ENCODE assay signal across 8 mouse cellular contexts in genomic region chr7:19290969-19291596, GRCm38 (mm10). TPM values are rescaled to one million over a fixed set of nuclear protein-coding genes. Genes with fewer than 3 reads are reported as not detected.
A peak's percentile ranks its signal among the peaks of the same experiment; 100 is the strongest.
DNase-seq lines count a peak whose midpoint lies in the region; ATAC-seq and TF ChIP-seq lines count a peak whose summit lies in the region.

No protein-coding gene starts in this region.

- H3K4me2 ChIP-seq in forebrain, embryonic 15.5 days (replicated peaks), result peak overlapping the region; percentile 38
- peak overlapping the region; percentile 48 for H3K4me2 ChIP-seq in hindbrain, embryonic 13.5 days
- H3K4me2 ChIP-seq in lung, embryonic 14.5 days, result peak overlapping the region; percentile 61
- peak overlapping the region; percentile 63 for H3K4me2 ChIP-seq in stomach, embryonic 14.5 days (replicated peaks; ENCODE audit: low read depth, low read length)

- H3K4me3 ChIP-seq in spleen, adult 2 months (ENCODE audit: extremely low read depth, insufficient read depth, insufficient read length), result peak overlapping the region; percentile 6; the same call in 1 of the 2 replicates
- H3K4me3 ChIP-seq in forebrain, embryonic 15.5 days, result peak overlapping the region; percentile 20
- H3K4me3 ChIP-seq in hindbrain, embryonic 13.5 days, result peak overlapping the region; percentile 23
- H3K4me3 ChIP-seq in lung, embryonic 14.5 days (ENCODE audit: low read depth, low read length), result peak overlapping the region; percentile 38
- H3K4me3 ChIP-seq in stomach, embryonic 14.5 days (ENCODE audit: low read depth, low read length), result peak overlapping the region; percentile 33

- no peaks in the 10 kb centered on the region for H3K4me1 ChIP-seq in spleen, adult 2 months (ENCODE audit: control insufficient read depth, insufficient read depth, insufficient read length)
- peaks cover 21% of the 10 kb centered on the region for H3K4me1 ChIP-seq in forebrain, embryonic 15.5 days
- H3K4me1 ChIP-seq in hindbrain, embryonic 13.5 days (replicated peaks), result peaks cover 23% of the 10 kb centered on the region
- 0 out of 2 replicates have a peak, but pooled peaks cover 5% of the 10 kb centered on the region for H3K4me1 ChIP-seq in lung, embryonic 14.5 days (ENCODE audit: insufficient read depth)
- peaks cover 5% of the 10 kb centered on the region for H3K4me1 ChIP-seq in stomach, embryonic 14.5 days (ENCODE audit: control insufficient read depth, insufficient read depth, low read length)

- no peak for TF ChIP-seq CTCF in spleen, adult 2 months (IDR thresholded peaks at IDR 0.05; ENCODE audit: extremely low read depth, insufficient read depth, insufficient read length, insufficient replicate concordance)
- TF ChIP-seq CTCF in lung, embryonic 14.5 days (IDR thresholded peaks at IDR 0.05; ENCODE audit: low read depth), result no peak

- no peaks in the 10 kb centered on the region for H3K36me3 ChIP-seq in spleen, adult 2 months (ENCODE audit: control insufficient read depth, insufficient read depth, low read length)
- peaks cover 56% of the 10 kb centered on the region for H3K36me3 ChIP-seq in forebrain, embryonic 15.5 days
- H3K36me3 ChIP-seq in hindbrain, embryonic 13.5 days, result peaks cover 65% of the 10 kb centered on the region
- H3K36me3 ChIP-seq in lung, embryonic 14.5 days (ENCODE audit: insufficient read depth), result no peaks in the 10 kb centered on the region
- no peaks in the 10 kb centered on the region for H3K36me3 ChIP-seq in stomach, embryonic 14.5 days (ENCODE audit: control insufficient read depth, insufficient read depth, low read length)

- no peaks in the 10 kb centered on the region for H3K9me3 ChIP-seq in forebrain, embryonic 15.5 days
- no peaks in the 10 kb centered on the region for H3K9me3 ChIP-seq in hindbrain, embryonic 13.5 days
- H3K9me3 ChIP-seq in lung, embryonic 14.5 days (ENCODE audit: low read depth, low read length), result no peaks in the 10 kb centered on the region
- no peaks in the 10 kb centered on the region for H3K9me3 ChIP-seq in stomach, embryonic 14.5 days (ENCODE audit: control insufficient read depth, low read depth, low read length)

- 15% methylated on average over 20 of the region's 20 CpGs for WGBS in spleen, adult 2 months
- WGBS in forebrain, embryonic 15.5 days, result 3% methylated on average over 20 of the region's 20 CpGs
- WGBS in hindbrain, embryonic 13.5 days, result 4% methylated on average over 20 of the region's 20 CpGs
- under 1% methylated on average over 19 of the region's 20 CpGs for WGBS in lung, embryonic 14.5 days
- 0% methylated on average over 20 of the region's 20 CpGs for WGBS in stomach, embryonic 14.5 days

- ATAC-seq in forebrain, embryonic 15.5 days (replicated peaks), result peak; percentile 21; the same call in 1 of the 2 replicates
- peak; percentile 30; the same call in 1 of the 2 replicates for ATAC-seq in hindbrain, embryonic 13.5 days (ENCODE audit: low FRiP score)
- ATAC-seq in lung, embryonic 14.5 days (ENCODE audit: insufficient read depth), result peak; percentile 39
- ATAC-seq in stomach, embryonic 14.5 days (ENCODE audit: insufficient number of reproducible peaks, insufficient read depth, low FRiP score, low read depth), result no peak

- peak overlapping the region; percentile 27; the same call in 1 of the 2 replicates for H3K27ac ChIP-seq in spleen, adult 2 months (ENCODE audit: insufficient read depth, low read length)
- H3K27ac ChIP-seq in forebrain, embryonic 15.5 days (replicated peaks), result peak overlapping the region; percentile 59
- H3K27ac ChIP-seq in hindbrain, embryonic 13.5 days, result peak overlapping the region; percentile 55; the same call in 1 of the 2 replicates
- peak overlapping the region; percentile 10; the same call in 1 of the 2 replicates for H3K27ac ChIP-seq in lung, embryonic 14.5 days (ENCODE audit: low read depth)
- H3K27ac ChIP-seq in stomach, embryonic 14.5 days (ENCODE audit: low read length), result peak overlapping the region; percentile 18; the same call in 1 of the 2 replicates

- peaks cover 6% of the 10 kb centered on the region; the same call in 1 of the 2 replicates for H3K27me3 ChIP-seq in spleen, adult 2 months (ENCODE audit: control insufficient read depth, insufficient read depth, low read length)
- no peaks in the 10 kb centered on the region for H3K27me3 ChIP-seq in forebrain, embryonic 15.5 days
- H3K27me3 ChIP-seq in hindbrain, embryonic 13.5 days, result no peaks in the 10 kb centered on the region
- H3K27me3 ChIP-seq in lung, embryonic 14.5 days (ENCODE audit: insufficient read depth, low read length), result no peaks in the 10 kb centered on the region
- H3K27me3 ChIP-seq in stomach, embryonic 14.5 days (ENCODE audit: control insufficient read depth, insufficient read depth, low read length), result no peaks in the 10 kb centered on the region

- H3K9ac ChIP-seq in forebrain, embryonic 15.5 days (replicated peaks), result peak overlapping the region; percentile 19; the same call in 1 of the 2 replicates
- peak overlapping the region; percentile 58 for H3K9ac ChIP-seq in hindbrain, embryonic 13.5 days
- H3K9ac ChIP-seq in lung, embryonic 14.5 days, result peak overlapping the region; percentile 41
- H3K9ac ChIP-seq in stomach, embryonic 14.5 days (replicated peaks; ENCODE audit: low read depth, low read length), result no peak overlapping the region

- TF ChIP-seq POLR2A in spleen, adult 2 months (IDR thresholded peaks at IDR 0.05; ENCODE audit: low read depth, low read length), result no peak

- no peak for DNase-seq in spleen, adult 2 months (ENCODE audit: low read depth in 1 of 2, low spot score in 2 of 2)
- no peak for DNase-seq in spleen, postnatal 36 days (ENCODE audit: low spot score in 2 of 2)
- DNase-seq in lung, embryonic 14.5 days, result peak; percentile 69
- no peak for DNase-seq in urinary bladder, postnatal 10 days (ENCODE audit: low spot score)
- no peak for DNase-seq in urinary bladder, adult 2 months (ENCODE audit: low spot score)

RNA-seq across cellular contexts. Expression of gene Rtn2, which starts 8.7 kb away (rescaled TPM):
- 7.7 and 9.1 TPM in 2 replicates for polyA plus RNA-seq in spleen, adult 2 months (2012; rRNA removed)
- 123 and 127 TPM in 2 replicates for polyA plus RNA-seq in forebrain, embryonic 15.5 days (2015; fragmentation: Nextera tagmentation; extraction: Ambion mirVana)
- 101 and 104 TPM in 2 replicates for polyA plus RNA-seq in hindbrain, embryonic 13.5 days (2015; fragmentation: Nextera tagmentation; extraction: Ambion mirVana)
- 8.0 and 9.1 TPM in 2 replicates for polyA plus RNA-seq in lung, embryonic 14.5 days (2014; fragmentation: Nextera tagmentation; extraction: Ambion mirVana)
- 11.7 and 13.9 TPM in 2 replicates for polyA plus RNA-seq in stomach, embryonic 14.5 days (2014; fragmentation: Nextera tagmentation; extraction: Ambion mirVana)
- polyA plus RNA-seq in urinary bladder, adult 2 months (2012; rRNA removed), result 36.2 and 45.7 TPM in 2 replicates

RNA-seq across cellular contexts. Expression of gene Ppm1n, which starts 11.2 kb away (rescaled TPM):
- 2.1 and 3.3 TPM in 2 replicates for polyA plus RNA-seq in spleen, adult 2 months (2012; rRNA removed)
- 0.19 and 0.31 TPM in 2 replicates for polyA plus RNA-seq in forebrain, embryonic 15.5 days (2015; fragmentation: Nextera tagmentation; extraction: Ambion mirVana)
- polyA plus RNA-seq in hindbrain, embryonic 13.5 days (2015; fragmentation: Nextera tagmentation; extraction: Ambion mirVana), result 0.49 and 0.69 TPM in 2 replicates
- not detected in 2 replicates for polyA plus RNA-seq in lung, embryonic 14.5 days (2014; fragmentation: Nextera tagmentation; extraction: Ambion mirVana)
- polyA plus RNA-seq in stomach, embryonic 14.5 days (2014; fragmentation: Nextera tagmentation; extraction: Ambion mirVana), result 0.15 TPM in 1 of 2 replicates, not detected in the other
- 0.04 and 0.29 TPM in 2 replicates for polyA plus RNA-seq in urinary bladder, adult 2 months (2012; rRNA removed)

RNA-seq across cellular contexts. Expression of gene Fosb, which starts 18.8 kb away (rescaled TPM):
- 1.6 and 1.9 TPM in 2 replicates for polyA plus RNA-seq in spleen, adult 2 months (2012; rRNA removed)
- polyA plus RNA-seq in forebrain, embryonic 15.5 days (2015; fragmentation: Nextera tagmentation; extraction: Ambion mirVana), result 0.11 TPM in 2 replicates
- polyA plus RNA-seq in hindbrain, embryonic 13.5 days (2015; fragmentation: Nextera tagmentation; extraction: Ambion mirVana), result 0.06 and 0.08 TPM in 2 replicates
- not detected in 2 replicates for polyA plus RNA-seq in lung, embryonic 14.5 days (2014; fragmentation: Nextera tagmentation; extraction: Ambion mirVana)
- 0.07 TPM in 1 of 2 replicates, not detected in the other for polyA plus RNA-seq in stomach, embryonic 14.5 days (2014; fragmentation: Nextera tagmentation; extraction: Ambion mirVana)
- polyA plus RNA-seq in urinary bladder, adult 2 months (2012; rRNA removed), result 1.5 and 2.6 TPM in 2 replicates

RNA-seq across cellular contexts. Expression of gene Vasp, which starts 19.5 kb away (rescaled TPM):
- 335 and 437 TPM in 2 replicates for polyA plus RNA-seq in spleen, adult 2 months (2012; rRNA removed)
- polyA plus RNA-seq in forebrain, embryonic 15.5 days (2015; fragmentation: Nextera tagmentation; extraction: Ambion mirVana), result 37.6 and 39.5 TPM in 2 replicates
- 38.5 and 39.7 TPM in 2 replicates for polyA plus RNA-seq in hindbrain, embryonic 13.5 days (2015; fragmentation: Nextera tagmentation; extraction: Ambion mirVana)
- polyA plus RNA-seq in lung, embryonic 14.5 days (2014; fragmentation: Nextera tagmentation; extraction: Ambion mirVana), result 88.9 and 95.3 TPM in 2 replicates
- 48.1 and 64.9 TPM in 2 replicates for polyA plus RNA-seq in stomach, embryonic 14.5 days (2014; fragmentation: Nextera tagmentation; extraction: Ambion mirVana)
- 133 and 146 TPM in 2 replicates for polyA plus RNA-seq in urinary bladder, adult 2 months (2012; rRNA removed)

RNA-seq across cellular contexts. Expression of gene Ercc1, which starts 53.5 kb away (rescaled TPM):
- polyA plus RNA-seq in spleen, adult 2 months (2012; rRNA removed), result 28.2 and 29.9 TPM in 2 replicates
- 94.6 and 95.4 TPM in 2 replicates for polyA plus RNA-seq in forebrain, embryonic 15.5 days (2015; fragmentation: Nextera tagmentation; extraction: Ambion mirVana)
- 84.9 and 96.6 TPM in 2 replicates for polyA plus RNA-seq in hindbrain, embryonic 13.5 days (2015; fragmentation: Nextera tagmentation; extraction: Ambion mirVana)
- polyA plus RNA-seq in lung, embryonic 14.5 days (2014; fragmentation: Nextera tagmentation; extraction: Ambion mirVana), result 88.6 and 90.5 TPM in 2 replicates
- 86.0 and 92.8 TPM in 2 replicates for polyA plus RNA-seq in stomach, embryonic 14.5 days (2014; fragmentation: Nextera tagmentation; extraction: Ambion mirVana)
- 42.3 and 47.5 TPM in 2 replicates for polyA plus RNA-seq in urinary bladder, adult 2 months (2012; rRNA removed)
